Mouse (Mus musculus) liver, embryonic 16.5 days (tissue): ENCODE measurements around the gene Unc5b. TPM values are rescaled to one million over a fixed set of nuclear protein-coding genes. Genes with fewer than 3 reads are reported as not detected.

Source experiments
- ATAC-seq: fragments of 200-750 bp; cut with Nextera tagmentation; 2 replicates; pipeline ENCODE4 v1.8.0; 2017; ENCODE audit warnings: low read depth, mild to moderate bottlenecking, moderate number of reproducible peaks, moderate library complexity
- H3K27ac ChIP-seq: fragments of 300-500 bp; sonication (generic); 2 replicates; pipeline ENCODE4 v1.5.1; 2014; ENCODE audit warnings: mild to moderate bottlenecking, low read length
- H3K27me3 ChIP-seq: fragments of 300-500 bp; sonication (generic); 2 replicates; pipeline ENCODE4 v1.6.1; 2014; ENCODE audit warnings: low read depth, low read length, mixed read lengths; ENCODE audit not compliant: control insufficient read depth, insufficient read depth
- H3K36me3 ChIP-seq: fragments of 300-500 bp; sonication (generic); 2 replicates; pipeline ENCODE4 v1.6.1; 2014; ENCODE audit warnings: mild to moderate bottlenecking; ENCODE audit not compliant: control insufficient read depth, insufficient read depth
- H3K4me1 ChIP-seq: fragments of 300-500 bp; sonication (generic); 2 replicates; pipeline ENCODE4 v1.6.1; 2014; ENCODE audit warnings: low read depth, low read length, mixed read lengths; ENCODE audit not compliant: control insufficient read depth
- H3K4me2 ChIP-seq: fragments of 300-500 bp; sonication (generic); 2 replicates; pipeline ENCODE4 v1.6.1; 2014; ENCODE audit warnings: low read depth, low read length, mixed read lengths
- H3K4me3 ChIP-seq: fragments of 300-500 bp; sonication (generic); 2 replicates; pipeline ENCODE4 v1.5.1; 2014; ENCODE audit warnings: low read depth, mild to moderate bottlenecking, low read length
- H3K9ac ChIP-seq: fragments of 300-500 bp; sonication (generic); 2 replicates; pipeline ENCODE4 v1.6.1; 2014; ENCODE audit warnings: low read depth, low read length
- H3K9me3 ChIP-seq: fragments of 300-500 bp; sonication (generic); replicated peaks from 2 replicates; pipeline ENCODE4 v1.6.1; 2016; ENCODE audit warnings: low read length; ENCODE audit not compliant: control insufficient read depth
- WGBS: fragments of 180-500 bp; shearing (Covaris S2); extraction: QIAGEN DNeasy Blood & Tissue Kit; methylation state at CpG from one replicate; pipeline ENCODE4 v1.1.7; 2014; ENCODE audit not compliant: insufficient replicate concordance; 5-methylcytosine and 5-hydroxymethylcytosine counted together
- polyA plus RNA-seq: library from polyadenylated mRNA; unstranded; fragments of >200 nt; fragmentation: Nextera tagmentation; extraction: Ambion mirVana; gene quantifications from 2 replicates; pipeline ENCODE4 v1.2.1, GENCODE M21; 2015

Gene Unc5b
- polyA plus RNA-seq, 1 experiment from 2014 or later = 0.27 TPM

DNA sequence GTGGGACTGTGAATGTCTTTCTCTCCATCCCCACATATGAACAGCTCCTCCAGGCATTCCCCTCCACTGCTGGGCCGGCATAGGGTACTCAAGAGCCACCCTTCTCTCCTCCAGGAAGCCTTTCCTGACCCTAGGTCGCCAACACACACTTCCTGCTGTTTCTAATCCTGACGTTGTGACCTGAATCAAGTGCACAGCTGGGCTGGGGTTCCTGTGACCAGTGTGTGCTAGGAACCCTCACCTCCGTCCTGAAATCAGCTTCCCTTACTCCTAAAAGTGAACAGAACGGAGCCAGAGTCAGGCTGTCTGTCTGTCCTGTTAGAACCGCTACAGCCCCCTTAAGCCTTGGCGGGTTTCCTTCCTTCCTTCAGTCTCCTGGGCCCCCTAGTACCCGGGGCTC lies 7.6 kb downstream of the Unc5b start:
- H3K36me3 ChIP-seq = no peaks in the 10 kb centered on the region
- WGBS = 16% methylated on average over 8 of the region's 8 CpGs
- H3K4me2 ChIP-seq = no peak overlapping the region
- no peaks in the 10 kb centered on the region for H3K9me3 ChIP-seq
- no peak for ATAC-seq
- no peak overlapping the region for H3K27ac ChIP-seq
- no peaks in the 10 kb centered on the region for H3K4me1 ChIP-seq
- H3K4me3 ChIP-seq = no peak overlapping the region
- H3K27me3 ChIP-seq = peaks cover 35% of the 10 kb centered on the region
- H3K9ac ChIP-seq = no peak overlapping the region

DNA sequence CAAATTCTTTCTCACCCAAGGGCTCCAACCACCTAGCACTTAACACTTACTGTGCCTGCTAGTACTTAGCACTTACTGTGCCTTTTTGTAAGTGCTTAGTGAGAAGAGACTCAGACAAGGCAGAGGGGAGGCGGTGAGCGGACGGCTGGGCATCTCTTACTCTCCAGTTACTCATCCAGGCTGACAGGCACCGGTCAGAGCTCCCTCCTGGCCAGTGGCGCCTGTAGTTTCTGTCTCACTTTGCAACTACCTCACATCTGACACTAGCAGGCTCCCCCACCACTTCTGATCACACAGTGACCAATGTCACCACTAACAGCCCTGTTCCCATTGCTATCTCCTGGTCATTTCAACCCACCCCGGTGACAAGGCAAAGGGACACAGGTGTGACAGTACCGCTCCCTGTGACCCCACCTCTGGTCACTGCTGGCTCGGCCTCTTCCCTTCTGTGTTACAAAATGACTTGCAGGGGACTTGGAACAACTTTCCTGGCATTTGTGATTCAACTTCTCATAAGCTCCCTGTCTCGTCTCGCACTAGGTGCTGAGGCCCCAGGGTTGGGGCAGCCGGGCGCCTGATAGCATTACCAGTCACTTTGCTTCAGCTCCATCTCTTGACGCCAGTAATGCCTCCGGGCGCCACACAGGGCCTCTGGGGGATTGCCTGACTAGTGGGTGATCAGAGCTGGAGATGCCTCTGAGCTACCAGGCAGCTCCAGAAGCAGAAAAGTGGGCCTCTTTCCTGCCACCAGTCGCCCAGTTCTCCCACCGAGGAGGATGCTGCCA lies 8.5 kb downstream of the Unc5b start:
- WGBS = 63% methylated on average over 17 of the region's 17 CpGs

DNA sequence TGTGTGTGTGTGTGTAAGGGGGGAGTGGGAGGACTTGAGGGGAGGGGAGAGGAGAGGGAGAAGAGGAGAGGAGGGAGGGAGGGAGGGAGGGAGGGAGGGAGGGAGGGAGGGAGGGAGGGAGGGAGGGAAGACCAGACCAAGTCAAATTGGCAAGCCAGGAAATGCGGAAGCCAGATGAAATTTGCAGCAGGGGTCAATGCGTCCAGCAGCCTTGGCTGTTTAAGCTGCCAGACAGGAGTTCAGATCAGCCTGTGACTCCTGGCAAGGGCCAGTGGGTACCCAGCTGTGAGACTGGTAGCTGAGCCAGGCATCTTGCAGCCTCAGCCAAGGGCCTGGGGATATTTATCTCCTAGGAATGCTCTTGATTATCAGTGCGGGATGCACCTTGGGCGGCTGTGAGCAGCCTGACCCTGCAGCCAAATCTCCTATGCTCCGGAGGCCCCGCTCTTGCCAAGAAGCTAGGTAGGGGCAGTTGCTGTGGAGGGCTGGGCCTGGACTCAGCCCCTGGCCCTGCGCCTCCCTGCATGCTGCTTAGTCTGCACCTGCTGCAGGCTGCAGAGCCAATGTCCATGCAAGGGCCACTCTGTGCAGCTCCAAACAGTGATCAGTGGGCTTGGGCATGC lies 9.5 kb downstream of the Unc5b start:
- Histone ChIP-seq H3K4me3 (no peak overlapping the region), H3K27me3 (peaks cover 16% of the 10 kb centered on the region), H3K27ac (no peak overlapping the region), H3K4me1 (no peaks in the 10 kb centered on the region), H3K9me3 (no peaks in the 10 kb centered on the region), H3K4me2 (no peak overlapping the region), H3K9ac (no peak overlapping the region), H3K36me3 (no peaks in the 10 kb centered on the region)
- WGBS = 46% methylated on average over 7 of the region's 7 CpGs
- ATAC-seq = no peak

More for the DNA sequence above, 8.5 kb downstream of the Unc5b start:
- no peak for ATAC-seq
- H3K4me1 ChIP-seq = no peaks in the 10 kb centered on the region
- H3K9ac ChIP-seq = no peak overlapping the region
- H3K36me3 ChIP-seq = no peaks in the 10 kb centered on the region
- no peak overlapping the region for H3K27ac ChIP-seq
- peaks cover 26% of the 10 kb centered on the region for H3K27me3 ChIP-seq
- H3K4me3 ChIP-seq = no peak overlapping the region
- no peak overlapping the region for H3K4me2 ChIP-seq
- no peaks in the 10 kb centered on the region for H3K9me3 ChIP-seq

DNA sequence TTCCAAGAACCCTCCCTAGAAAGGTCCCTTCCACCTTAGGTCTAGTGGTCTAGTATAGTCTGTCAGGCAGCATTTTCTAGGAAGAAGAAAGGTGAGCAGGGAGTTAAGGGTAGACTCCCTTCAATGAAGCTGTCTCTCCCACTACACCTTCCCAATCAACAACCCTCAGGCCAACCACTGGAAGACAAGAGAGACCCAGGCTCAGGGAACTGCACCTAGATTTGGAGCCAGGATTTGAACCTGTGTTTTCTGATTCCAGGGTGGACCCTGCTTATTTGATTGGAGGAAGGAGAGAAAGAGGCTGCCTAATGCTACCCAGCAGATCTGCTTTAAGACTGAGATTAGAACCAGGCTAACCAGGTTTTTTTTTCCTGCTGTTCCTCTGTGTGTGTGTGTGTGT lies 10.1 kb downstream of the Unc5b start:
- ATAC-seq = no peak

DNA sequence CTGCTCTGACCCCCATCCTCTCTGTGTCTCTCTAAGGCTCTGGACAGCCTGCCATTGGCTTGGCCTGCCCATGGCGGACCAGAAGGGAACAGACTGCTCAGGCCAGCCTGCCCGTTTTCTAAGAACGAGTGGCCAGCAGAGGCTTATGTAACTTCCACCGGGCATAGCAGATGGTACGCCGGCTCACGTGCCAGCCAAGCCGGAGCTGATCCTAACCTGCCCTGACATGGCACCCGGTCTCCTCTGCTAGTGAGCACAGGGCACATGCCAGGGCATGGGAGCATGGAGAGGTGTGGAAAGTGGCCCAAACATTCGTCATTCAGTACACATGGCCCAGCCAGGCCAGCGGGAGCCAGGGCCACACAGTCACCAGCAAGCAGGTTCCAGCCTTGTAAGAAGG lies 10.8 kb downstream of the Unc5b start:
- no peak overlapping the region for H3K27ac ChIP-seq
- WGBS = 73% methylated on average over 11 of the region's 11 CpGs
- ATAC-seq = no peak

More for the DNA sequence above, 10.1 kb downstream of the Unc5b start:
- Histone ChIP-seq H3K27ac (no peak overlapping the region), H3K27me3 (peaks cover 12% of the 10 kb centered on the region), H3K4me1 (no peaks in the 10 kb centered on the region), H3K9me3 (no peaks in the 10 kb centered on the region), H3K4me2 (no peak overlapping the region), H3K4me3 (no peak overlapping the region), H3K9ac (no peak overlapping the region), H3K36me3 (no peaks in the 10 kb centered on the region)

DNA sequence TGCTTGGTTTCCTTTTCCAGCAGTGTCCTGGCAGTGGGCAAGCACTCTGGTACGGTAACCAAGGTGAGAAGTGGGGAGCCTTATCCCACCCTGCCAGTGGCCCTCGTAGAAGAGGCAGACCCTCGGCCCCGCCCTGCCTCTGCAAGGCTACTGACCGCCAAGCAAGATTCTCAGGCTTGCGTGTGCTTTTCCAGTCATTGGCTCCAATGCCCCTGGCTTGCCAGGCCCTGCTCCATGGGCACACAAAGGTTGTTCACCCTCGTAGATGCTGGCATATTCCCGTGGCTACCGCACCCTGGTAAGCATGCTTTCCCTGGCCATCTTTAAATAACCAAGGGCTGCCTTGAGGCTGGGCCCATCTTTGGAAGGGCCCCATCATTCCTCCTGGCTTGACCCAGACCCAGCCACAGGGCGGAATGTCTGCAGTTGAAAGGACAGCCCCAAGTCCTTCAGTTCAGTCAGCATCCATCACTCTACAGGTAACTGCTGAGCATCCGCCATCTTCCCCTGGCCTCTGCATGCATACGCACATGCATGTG lies 11.7 kb downstream of the Unc5b start:
- Histone ChIP-seq H3K4me1 (no peaks in the 10 kb centered on the region), H3K9me3 (no peaks in the 10 kb centered on the region), H3K9ac (no peak overlapping the region), H3K27ac (no peak overlapping the region), H3K4me3 (no peak overlapping the region), H3K4me2 (no peak overlapping the region), H3K27me3 (peaks cover 2% of the 10 kb centered on the region; the same call in 1 of the 2 replicates), H3K36me3 (no peaks in the 10 kb centered on the region)
- no peak for ATAC-seq
- WGBS = 66% methylated on average over 12 of the region's 12 CpGs

More for the DNA sequence above, 10.8 kb downstream of the Unc5b start:
- Histone ChIP-seq H3K4me2 (no peak overlapping the region), H3K27me3 (peaks cover 5% of the 10 kb centered on the region; the same call in 1 of the 2 replicates), H3K4me1 (no peaks in the 10 kb centered on the region), H3K9me3 (no peaks in the 10 kb centered on the region), H3K4me3 (no peak overlapping the region), H3K36me3 (no peaks in the 10 kb centered on the region), H3K9ac (no peak overlapping the region)

DNA sequence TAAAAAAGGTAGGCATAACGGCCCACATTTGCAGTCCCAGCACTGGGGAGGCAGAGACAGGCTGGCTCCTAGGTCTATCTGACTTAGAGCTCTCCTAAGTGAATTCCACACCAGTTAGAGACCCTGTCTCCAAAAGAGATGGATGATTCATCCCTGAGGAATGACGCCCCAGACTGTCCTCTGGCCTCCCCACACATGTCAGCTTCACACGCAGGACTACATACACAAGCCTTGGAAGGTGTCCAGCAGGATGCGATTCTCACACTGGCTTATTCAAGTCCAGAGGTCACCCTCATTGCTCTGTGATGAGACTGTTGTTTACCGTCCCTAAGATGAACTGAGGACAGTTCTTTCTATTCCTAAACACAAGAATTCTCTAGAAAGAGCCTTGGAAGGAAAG lies 12.2 kb downstream of the Unc5b start:
- no peaks in the 10 kb centered on the region for H3K36me3 ChIP-seq
- 65% methylated on average over 5 of the region's 5 CpGs for WGBS
- peaks cover 2% of the 10 kb centered on the region; the same call in 1 of the 2 replicates for H3K27me3 ChIP-seq
- H3K4me1 ChIP-seq = no peaks in the 10 kb centered on the region
- no peak overlapping the region for H3K4me2 ChIP-seq
- no peak overlapping the region for H3K27ac ChIP-seq
- H3K9me3 ChIP-seq = no peaks in the 10 kb centered on the region
- ATAC-seq = no peak
- H3K9ac ChIP-seq = no peak overlapping the region
- no peak overlapping the region for H3K4me3 ChIP-seq

DNA sequence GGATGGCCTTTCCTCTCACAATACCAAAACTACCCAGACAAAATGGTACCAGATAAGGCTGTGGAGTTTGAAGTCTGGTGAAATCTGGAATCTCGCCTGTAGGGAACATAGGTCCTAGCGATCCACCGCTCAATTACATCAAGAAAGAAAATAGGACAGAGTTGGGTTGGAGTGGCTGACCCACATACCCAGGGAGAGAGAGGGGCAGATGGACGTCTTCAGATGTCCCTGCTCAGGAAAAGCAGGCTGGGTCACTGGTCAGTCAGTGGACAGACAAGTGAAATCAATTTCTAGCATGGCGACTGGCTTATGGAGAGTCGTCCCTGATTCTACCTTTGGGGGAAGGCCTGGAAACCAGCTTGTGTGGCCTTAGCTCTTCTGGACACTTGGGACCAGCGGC lies 12.7 kb downstream of the Unc5b start:
- WGBS = 63% methylated on average over 7 of the region's 7 CpGs
- Histone ChIP-seq H3K27ac (no peak overlapping the region), H3K4me2 (no peak overlapping the region), H3K4me3 (no peak overlapping the region), H3K27me3 (peaks cover 4% of the 10 kb centered on the region; the same call in 1 of the 2 replicates), H3K36me3 (no peaks in the 10 kb centered on the region), H3K9me3 (no peaks in the 10 kb centered on the region), H3K4me1 (no peaks in the 10 kb centered on the region), H3K9ac (no peak overlapping the region)
- no peak for ATAC-seq

DNA sequence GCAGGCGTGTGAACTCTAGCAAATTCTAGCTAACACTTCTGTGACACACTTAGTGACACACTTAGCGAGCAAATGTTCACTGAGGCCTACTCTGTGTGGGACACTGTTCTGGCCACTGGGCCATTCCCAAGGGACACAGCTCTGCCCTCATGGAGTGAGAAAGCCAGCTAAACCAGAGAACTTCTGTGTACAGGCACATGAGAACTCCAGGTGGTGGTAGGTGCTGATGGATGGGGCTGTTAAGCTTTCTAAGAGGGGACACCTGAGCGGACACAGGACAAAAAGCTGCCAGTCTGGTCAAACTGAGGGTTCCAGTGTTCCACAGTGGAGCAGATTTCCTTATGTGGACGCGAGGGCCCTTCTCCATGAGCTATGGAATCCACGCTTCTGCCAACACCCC lies 13.5 kb downstream of the Unc5b start:
- Histone ChIP-seq H3K27ac (no peak overlapping the region), H3K9ac (no peak overlapping the region), H3K9me3 (no peaks in the 10 kb centered on the region), H3K27me3 (peaks cover 11% of the 10 kb centered on the region), H3K36me3 (no peaks in the 10 kb centered on the region), H3K4me3 (no peak overlapping the region), H3K4me1 (no peaks in the 10 kb centered on the region), H3K4me2 (no peak overlapping the region)
- WGBS = 54% methylated on average over 6 of the region's 6 CpGs
- ATAC-seq = no peak
